Mouse (Mus musculus) CH12.LX (cell line): ENCODE data around the gene Syt8. TPM values are rescaled to one million over a fixed set of nuclear protein-coding genes. Genes with fewer than 3 reads are reported as not detected.

ENCODE experiments used
- DNase-seq: peaks from one replicate; pipeline ENCODE4 v3.0.0-alpha.2; 2013; ENCODE audit errors: extremely low read depth
- H3K27ac ChIP-seq: 2 replicates; pipeline ENCODE4 v1.5.1; 2012; ENCODE audit warnings: low read depth, mild to moderate bottlenecking, control low read depth, moderate library complexity; ENCODE audit not compliant: insufficient read depth
- H3K27me3 ChIP-seq: replicated peaks from 2 replicates; pipeline ENCODE3; 2012; ENCODE audit warnings: inconsistent platforms
- H3K36me3 ChIP-seq, 2 experiments: replicated peaks in 1 of 2; 2 replicates each; pipeline versions ENCODE3 to v1.6.1; 2012; ENCODE audit warnings: inconsistent platforms in 1 of 2, low read length in 1 of 2, mild to moderate bottlenecking in 1 of 2, mixed read lengths in 1 of 2, moderate library complexity in 1 of 2; ENCODE audit not compliant: control insufficient read depth in 1 of 2, insufficient read depth in 1 of 2
- H3K4me1 ChIP-seq, 2 experiments: 2 replicates each; pipeline ENCODE4 v1.6.1; 2012; ENCODE audit warnings: inconsistent platforms in 1 of 2, moderate library complexity in 1 of 2; ENCODE audit not compliant: insufficient read depth in 2 of 2, control insufficient read depth in 1 of 2
- H3K4me2 ChIP-seq: 2 replicates; pipeline ENCODE4 v1.6.1; 2012; ENCODE audit warnings: low read depth, mild to moderate bottlenecking, control low read depth; ENCODE audit not compliant: poor library complexity, insufficient read depth, severe bottlenecking
- H3K4me3 ChIP-seq, 3 experiments: fragments of 150-350 bp in 1 of 3; sonication (generic) in 1 of 3; replicated peaks in 1 of 3; 2 replicates each; pipeline versions ENCODE3 to v1.5.1; 2011 to 2012; ENCODE audit warnings: low read depth in 2 of 3, low read length in 2 of 3, mild to moderate bottlenecking in 2 of 3, moderate library complexity in 2 of 3, control low read depth in 1 of 3, improper control_type of control experiment in 1 of 3, inconsistent platforms in 1 of 3, mixed read lengths in 1 of 3; ENCODE audit not compliant: poor library complexity in 1 of 3
- H3K79me2 ChIP-seq: replicated peaks from 2 replicates; pipeline ENCODE4 v1.6.1; 2012; ENCODE audit warnings: mild to moderate bottlenecking, moderate library complexity; ENCODE audit not compliant: control insufficient read depth, poor library complexity, insufficient read depth, severe bottlenecking; ENCODE audit errors: extremely low read depth
- H3K9ac ChIP-seq: 2 replicates; pipeline ENCODE4 v1.6.1; 2012; ENCODE audit warnings: low read depth, mild to moderate bottlenecking, control low read depth, moderate library complexity; ENCODE audit not compliant: insufficient read depth
- H3K9me3 ChIP-seq: replicated peaks from 2 replicates; pipeline ENCODE3; 2012; ENCODE audit warnings: low read length, inconsistent platforms, mixed read lengths
- CHD1 ChIP-seq: IDR thresholded peaks from 2 replicates; pipeline ENCODE4 v1.6.1; 2012; ENCODE audit warnings: low read depth, low read length, improper control_type of control experiment, inconsistent platforms
- CHD2 ChIP-seq: IDR thresholded peaks from 2 replicates; pipeline ENCODE4 v1.6.1; 2011; ENCODE audit warnings: low read length, improper control_type of control experiment
- E2F4 ChIP-seq: IDR thresholded peaks from 2 replicates; pipeline ENCODE4 v1.6.1; 2011; ENCODE audit warnings: low read depth, low read length, improper control_type of control experiment; ENCODE audit not compliant: insufficient replicate concordance
- IRF4 ChIP-seq: IDR thresholded peaks from 2 replicates; pipeline ENCODE4 v1.6.1; 2014; ENCODE audit warnings: low read depth, mild to moderate bottlenecking, inconsistent platforms, low read length, improper control_type of control experiment
- JUND ChIP-seq: conservative IDR thresholded peaks from 2 replicates; pipeline ENCODE4 v1.6.1; 2011; ENCODE audit warnings: low read depth, low read length, improper control_type of control experiment
- MAZ ChIP-seq: IDR thresholded peaks from 2 replicates; pipeline ENCODE4 v1.6.1; 2012; ENCODE audit warnings: low read depth, mild to moderate bottlenecking, inconsistent platforms, low read length, improper control_type of control experiment, moderate library complexity
- NELFE ChIP-seq: IDR thresholded peaks from 2 replicates; pipeline ENCODE4 v1.6.1; 2011; ENCODE audit warnings: low read depth, low read length, improper control_type of control experiment
- RAD21 ChIP-seq: IDR thresholded peaks from 2 replicates; pipeline ENCODE4 v1.6.1; 2011; ENCODE audit warnings: low read depth, mild to moderate bottlenecking, low read length, improper control_type of control experiment, moderate library complexity
- SIN3A ChIP-seq: IDR thresholded peaks from 2 replicates; pipeline ENCODE4 v1.6.1; 2012; ENCODE audit warnings: low read length, improper control_type of control experiment, inconsistent platforms
- UBTF ChIP-seq: IDR thresholded peaks from 2 replicates; pipeline ENCODE4 v1.6.1; 2012; ENCODE audit warnings: low read depth, mild to moderate bottlenecking, inconsistent platforms, low read length, improper control_type of control experiment, moderate library complexity
- ZC3H11A ChIP-seq: IDR thresholded peaks from 2 replicates; pipeline ENCODE4 v1.6.1; 2012; ENCODE audit warnings: low read depth, mild to moderate bottlenecking, inconsistent platforms, low read length, improper control_type of control experiment
- ZNF384 ChIP-seq: IDR thresholded peaks from 2 replicates; pipeline ENCODE4 v1.6.1; 2012; ENCODE audit warnings: low read depth, low read length, improper control_type of control experiment, inconsistent platforms
- dilution Hi-C: fragments of 300-500 bp; cut with MboI; formaldehyde crosslinking; loops from 2 replicates; pipeline ENCODE4 v1.14.3; 2020; ENCODE audit warnings: low sequenced_read_pairs; ENCODE audit not compliant: extremely low pct_unique_long_range_greater_than_20kb, extremely low pct_ligation_motif_present
- in situ Hi-C: fragments of 300-500 bp; cut with MboI; formaldehyde crosslinking; loops from 3 replicates; pipeline ENCODE4 v1.14.3; 2019; ENCODE audit warnings: low sequenced_read_pairs, low pct_ligation_motif_present, low pct_unique_long_range_greater_than_20kb, mixed read lengths
- polyA plus RNA-seq: library from polyadenylated mRNA; unstranded; fragments of >175 nt; gene quantifications from 2 replicates; pipeline ENCODE4 v1.2.1, GENCODE M21; 2012; ENCODE audit warnings: low read depth; ENCODE audit not compliant: insufficient read length
- total RNA-seq, 2 experiments: library from RNA; depleted of rRNA; stranded (reverse); fragments of 300-350 nt in 1 of 2; fragments of >200 nt in 1 of 2; gene quantifications; 2 replicates each; pipeline ENCODE4 v1.2.3; 2012 to 2014

The Syt8 gene
- total and polyA plus RNA-seq, 3 experiments = not detected

DNA sequence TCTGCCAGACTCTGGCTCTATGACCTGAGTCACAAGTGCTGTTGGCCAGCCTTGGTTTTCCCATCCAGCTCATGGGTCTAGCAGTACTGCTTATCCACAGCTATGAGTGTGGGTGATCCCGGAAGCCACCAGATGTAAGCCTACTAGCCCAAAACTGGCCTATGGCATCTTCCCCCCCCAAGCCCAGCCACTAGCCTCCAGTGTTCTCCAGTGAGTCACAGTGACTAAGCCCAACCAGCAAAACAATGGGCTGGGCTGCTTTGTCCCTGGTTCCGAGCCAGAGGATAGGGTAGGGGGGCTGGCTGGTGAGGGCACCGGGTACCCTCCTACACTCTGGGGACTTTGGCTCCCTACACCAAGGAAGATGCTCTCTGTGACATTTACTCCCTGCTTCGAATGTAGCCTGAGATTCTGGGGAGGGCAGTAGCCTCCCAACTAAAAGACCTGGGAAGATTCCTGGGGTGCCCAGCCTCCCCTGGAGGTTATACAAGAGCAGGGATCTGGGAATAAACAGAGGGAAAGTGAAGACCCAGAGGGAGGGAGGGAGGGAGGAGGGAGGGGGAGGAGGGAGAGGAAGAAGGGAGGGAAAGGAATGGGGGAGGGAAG is 36.3 kb downstream of the Syt8 start:
- dilution Hi-C loops (no loop called here), in situ Hi-C loops (loop anchor here (25.0 kb wide), 1 partner anchor 541 kb away; the partner anchor contains the start of gene Tspan32)
- H3K4me2 ChIP-seq = no peak overlapping the region
- peaks cover 12 to 92% of the 10 kb centered on the region in 2 experiments for H3K4me1 ChIP-seq
- no peak overlapping the region for H3K27ac ChIP-seq
- peaks cover 57% of the 10 kb centered on the region for H3K79me2 ChIP-seq
- H3K9me3 ChIP-seq = no peaks in the 10 kb centered on the region
- no peak overlapping the region for H3K9ac ChIP-seq
- no peak for TF ChIP-seq CHD1
- no peak for TF ChIP-seq IRF4
- no peak for TF ChIP-seq JUND
- TF ChIP-seq SIN3A = no peak
- TF ChIP-seq CHD2 = no peak
- DNase-seq = peak; percentile 11
- H3K4me3 ChIP-seq = no peak overlapping the region
- H3K27me3 ChIP-seq = no peaks in the 10 kb centered on the region
- peaks cover 56 to 96% of the 10 kb centered on the region in 2 experiments for H3K36me3 ChIP-seq

GRCm38 (mm10) chr7:142471414-142471861 is 36.8 kb downstream of the Syt8 start:
- in situ Hi-C loops (loop anchor here (25.0 kb wide), 1 partner anchor 541 kb away; the partner anchor contains the start of gene Tspan32), dilution Hi-C loops (no loop called here)
- H3K79me2 ChIP-seq = peaks cover 53% of the 10 kb centered on the region
- TF ChIP-seq ZNF384 = no peak
- no peak for TF ChIP-seq E2F4
- no peak for TF ChIP-seq SIN3A
- no peak for TF ChIP-seq UBTF
- no peak for TF ChIP-seq NELFE
- TF ChIP-seq RAD21 = no peak
- no peak for TF ChIP-seq ZC3H11A
- no peak for TF ChIP-seq MAZ
- no peaks in the 10 kb centered on the region for H3K9me3 ChIP-seq
- no peak for DNase-seq
- peaks cover 59 to 97% of the 10 kb centered on the region in 2 experiments for H3K36me3 ChIP-seq
- H3K4me1 ChIP-seq = peaks cover 11 to 94% of the 10 kb centered on the region in 2 experiments
- no peak overlapping the region for H3K4me3 ChIP-seq
- no peak overlapping the region for H3K9ac ChIP-seq
- H3K4me2 ChIP-seq = no peak overlapping the region
- no peaks in the 10 kb centered on the region for H3K27me3 ChIP-seq
- no peak overlapping the region for H3K27ac ChIP-seq
